Mouse (Mus musculus) liver, adult 2 months (tissue): ENCODE results near the gene Btg2. TPM values are rescaled to one million over a fixed set of nuclear protein-coding genes. Genes with fewer than 3 reads are reported as not detected.
A peak's percentile ranks its signal among the peaks of the same experiment; 100 is the strongest.

Experiments
- DNase-seq: peaks from one replicate; pipeline ENCODE4 v3.0.0-alpha.2; 2011; ENCODE audit warnings: low read depth, low spot score; ENCODE audit errors: extremely low read depth
- H3K27ac ChIP-seq: fragments of 200-500 bp; replicated peaks from 2 replicates; pipeline ENCODE4 v1.5.1; 2012; ENCODE audit warnings: low read depth, mild to moderate bottlenecking, control low read depth, inconsistent platforms, low read length; ENCODE audit not compliant: insufficient read depth
- H3K27me3 ChIP-seq: fragments of 200-500 bp; 2 replicates; pipeline ENCODE4 v1.6.1; 2012; ENCODE audit warnings: mild to moderate bottlenecking, moderate library complexity, low read length, inconsistent platforms; ENCODE audit not compliant: control insufficient read depth, insufficient read depth
- H3K36me3 ChIP-seq: fragments of 200-500 bp; 2 replicates; pipeline ENCODE4 v1.6.1; 2012; ENCODE audit warnings: low read length, inconsistent platforms; ENCODE audit not compliant: control insufficient read depth, insufficient read depth
- H3K4me1 ChIP-seq: fragments of 200-500 bp; 2 replicates; pipeline ENCODE4 v1.6.1; 2011; ENCODE audit warnings: low read length; ENCODE audit not compliant: control insufficient read depth, insufficient read depth
- H3K4me3 ChIP-seq: fragments of 200-500 bp; 2 replicates; pipeline ENCODE4 v1.5.1; 2011; ENCODE audit warnings: low read depth, mild to moderate bottlenecking, control low read depth, low read length, moderate library complexity; ENCODE audit not compliant: insufficient read depth
- H3K79me2 ChIP-seq: fragments of 200-500 bp; 2 replicates; pipeline ENCODE4 v1.6.1; 2012; ENCODE audit warnings: inconsistent platforms, mild to moderate bottlenecking, low read length, moderate library complexity; ENCODE audit not compliant: control insufficient read depth, insufficient read depth
- H3K9ac ChIP-seq: fragments of 200-500 bp; 2 replicates; pipeline ENCODE4 v1.6.1; 2012; ENCODE audit warnings: low read depth, mild to moderate bottlenecking, control low read depth, inconsistent platforms, low read length
- CTCF ChIP-seq: fragments of 200-500 bp; IDR thresholded peaks from 2 replicates; pipeline ENCODE4 v1.5.1; 2011; ENCODE audit warnings: low read depth, low read length, control low read depth
- POLR2A ChIP-seq: fragments of 200-500 bp; IDR thresholded peaks from 2 replicates; pipeline ENCODE4 v1.6.1; 2011; ENCODE audit warnings: low read length, control low read depth; ENCODE audit not compliant: insufficient read depth; ENCODE audit errors: extremely low read depth
- WGBS: fragments of 180-500 bp; shearing (Covaris S2); methylation state at CpG from one replicate; pipeline ENCODE4 v1.1.7; 2018; 5-methylcytosine and 5-hydroxymethylcytosine counted together
- polyA plus RNA-seq: library from polyadenylated mRNA; depleted of rRNA; stranded (reverse); fragments of >200 nt; gene quantifications from 2 replicates; pipeline ENCODE4 v1.2.3, GENCODE M21; 2012
- total RNA-seq: library from RNA; depleted of rRNA; stranded (reverse); fragments of >200 nt; gene quantifications from 2 replicates; pipeline ENCODE4 v1.2.3, GENCODE M21; 2014

The Btg2 gene
- total and polyA plus RNA-seq, 2 experiments, result 6.9 to 7.0 TPM

- H3K79me2 ChIP-seq, result no peaks in the 10 kb centered on the region; the same call in 1 of the 2 replicates
- peak overlapping the region; percentile 71 for H3K27ac ChIP-seq
- TF ChIP-seq CTCF, result no peak
- no peak for TF ChIP-seq POLR2A
- H3K27me3 ChIP-seq, result no peaks in the 10 kb centered on the region
- H3K4me1 ChIP-seq, result 0 out of 2 replicates have a peak, but pooled peaks cover 8% of the 10 kb centered on the region
- no peaks in the 10 kb centered on the region; the same call in 1 of the 2 replicates for H3K36me3 ChIP-seq
- 3% methylated on average over 19 of the region's 19 CpGs for WGBS
- DNase-seq, result no peak
- peak overlapping the region; percentile 81 for H3K4me3 ChIP-seq
- H3K9ac ChIP-seq, result peak overlapping the region; percentile 87
Measured at GRCm38 (mm10) chr1:134078061-134078795, 692 bp downstream of the Btg2 start.

GRCm38 (mm10) chr1:134077389-134078060, 1.4 kb downstream of the Btg2 start:
- no peak for DNase-seq
- TF ChIP-seq CTCF, result no peak
- TF ChIP-seq POLR2A, result no peak
- Histone ChIP-seq H3K79me2 (no peaks in the 10 kb centered on the region; the same call in 1 of the 2 replicates), H3K27me3 (no peaks in the 10 kb centered on the region), H3K4me3 (peak overlapping the region; percentile 81), H3K4me1 (0 out of 2 replicates have a peak, but pooled peaks cover 8% of the 10 kb centered on the region), H3K9ac (peak overlapping the region; percentile 87), H3K36me3 (no peaks in the 10 kb centered on the region; the same call in 1 of the 2 replicates), H3K27ac (peak overlapping the region; percentile 71)
- WGBS, result 27% methylated on average over 14 of the region's 14 CpGs

- H3K9ac ChIP-seq, result peak overlapping the region; percentile 18; the same call in 1 of the 2 replicates
- DNase-seq, result no peak
- TF ChIP-seq POLR2A (no peak), CTCF (no peak)
- 83% methylated on average over 2 of the region's 2 CpGs for WGBS
- 0 out of 2 replicates have a peak, but pooled peaks cover 8% of the 10 kb centered on the region for H3K4me1 ChIP-seq
- H3K27ac ChIP-seq, result no peak overlapping the region
- H3K36me3 ChIP-seq, result no peaks in the 10 kb centered on the region; the same call in 1 of the 2 replicates
- H3K4me3 ChIP-seq, result no peak overlapping the region
- no peaks in the 10 kb centered on the region; the same call in 1 of the 2 replicates for H3K79me2 ChIP-seq
- H3K27me3 ChIP-seq, result no peaks in the 10 kb centered on the region
Measured at GRCm38 (mm10) chr1:134076789-134077188, 2.1 kb downstream of the Btg2 start.

- no peaks in the 10 kb centered on the region; the same call in 1 of the 2 replicates for H3K79me2 ChIP-seq
- no peak overlapping the region for H3K4me3 ChIP-seq
- H3K27me3 ChIP-seq, result no peaks in the 10 kb centered on the region
- no peak overlapping the region for H3K27ac ChIP-seq
- TF ChIP-seq POLR2A (no peak), CTCF (no peak)
- H3K9ac ChIP-seq, result peak overlapping the region; percentile 12; the same call in 1 of the 2 replicates
- H3K4me1 ChIP-seq, result peaks cover 12% of the 10 kb centered on the region; the same call in 1 of the 2 replicates
- DNase-seq, result no peak
- WGBS, result 63% methylated on average over 8 of the region's 8 CpGs
- H3K36me3 ChIP-seq, result no peaks in the 10 kb centered on the region; the same call in 1 of the 2 replicates
Measured at GRCm38 (mm10) chr1:134075532-134075931, 3.4 kb downstream of the Btg2 start.

- H3K36me3 ChIP-seq, result no peaks in the 10 kb centered on the region; the same call in 1 of the 2 replicates
- H3K27me3 ChIP-seq, result no peaks in the 10 kb centered on the region
- H3K27ac ChIP-seq, result no peak overlapping the region
- DNase-seq, result no peak
- no peak overlapping the region for H3K9ac ChIP-seq
- WGBS, result 91% methylated on average over 10 of the region's 10 CpGs
- no peak overlapping the region for H3K4me3 ChIP-seq
- H3K4me1 ChIP-seq, result peaks cover 12% of the 10 kb centered on the region; the same call in 1 of the 2 replicates
- no peak for TF ChIP-seq CTCF
- TF ChIP-seq POLR2A, result no peak
- no peaks in the 10 kb centered on the region; the same call in 1 of the 2 replicates for H3K79me2 ChIP-seq
Measured at GRCm38 (mm10) chr1:134074606-134075005, 4.3 kb downstream of the Btg2 start.
